ENCODE assay signal across 48 mouse cellular contexts in genomic region chr9:44994962-44995361, GRCm38 (mm10). TPM values are rescaled to one million over a fixed set of nuclear protein-coding genes. Genes with fewer than 3 reads are reported as not detected.
"Had no signal": no experiment of that assay in that cellular context is flagged by ENCODE, and none has a peak within 500 bp of the region (broad histone marks: within the 10 kb centered on the region; RNA-seq: fewer than 3 reads in every experiment).

No protein-coding gene starts in this region.

- DNase-seq: heart, postnatal 10 days; heart, postnatal 14 days; heart, postnatal 36 days; kidney, adult 11 months; kidney, adult 18-20 months; kidney, adult 2 months; kidney, adult 8-10 months; kidney, adult 9 months; kidney, postnatal 10 days; kidney, postnatal 14 days; kidney, postnatal 25 days; kidney, postnatal 36 days; kidney, postnatal 4 days; layer of hippocampus, adult 9-11 months; layer of hippocampus, postnatal 36 days had no signal

- H3K9ac ChIP-seq: heart, embryonic 12.5 days; heart, embryonic 13.5 days; heart, embryonic 15.5 days; hindbrain, embryonic 12.5 days; hindbrain, embryonic 13.5 days; hindbrain, embryonic 14.5 days; hindbrain, embryonic 15.5 days; intestine, embryonic 15.5 days; kidney, embryonic 15.5 days had no signal

- H3K27ac ChIP-seq: heart, embryonic 13.5 days; heart, embryonic 15.5 days; hindbrain, embryonic 10.5 days; hindbrain, embryonic 12.5 days; hindbrain, embryonic 13.5 days; hindbrain, embryonic 14.5 days; hindbrain, embryonic 15.5 days; hindbrain, postnatal 0 days; intestine, embryonic 15.5 days; kidney, embryonic 15.5 days; kidney, postnatal 0 days; layer of hippocampus, adult 2 months; left cerebral cortex, adult 2 months had no signal

- H3K9me3 ChIP-seq: heart, embryonic 12.5 days; heart, embryonic 13.5 days; heart, embryonic 15.5 days; hindbrain, embryonic 10.5 days; hindbrain, embryonic 12.5 days; hindbrain, embryonic 13.5 days; hindbrain, embryonic 15.5 days; intestine, embryonic 15.5 days; kidney, embryonic 15.5 days had no signal

- H3K36me3 ChIP-seq: heart, embryonic 12.5 days; heart, embryonic 13.5 days; heart, embryonic 15.5 days; hindbrain, embryonic 10.5 days; hindbrain, embryonic 12.5 days; hindbrain, embryonic 13.5 days; hindbrain, embryonic 15.5 days; intestine, embryonic 15.5 days; kidney, embryonic 15.5 days had no signal

- H3K4me1 ChIP-seq: heart, embryonic 13.5 days; heart, embryonic 15.5 days; hindbrain, embryonic 10.5 days; hindbrain, embryonic 12.5 days; hindbrain, embryonic 13.5 days; hindbrain, embryonic 15.5 days; intestine, embryonic 15.5 days had no signal

- H3K4me3 ChIP-seq: heart, embryonic 12.5 days; heart, embryonic 13.5 days; heart, embryonic 15.5 days; hindbrain, embryonic 10.5 days; hindbrain, embryonic 12.5 days; hindbrain, embryonic 13.5 days; hindbrain, embryonic 15.5 days; intestine, embryonic 15.5 days; kidney, embryonic 15.5 days; layer of hippocampus, adult 2 months; left cerebral cortex, adult 2 months had no signal

- H3K4me2 ChIP-seq: heart, embryonic 11.5 days; heart, embryonic 12.5 days; heart, embryonic 13.5 days; heart, embryonic 15.5 days; hindbrain, embryonic 12.5 days; hindbrain, embryonic 13.5 days; hindbrain, embryonic 14.5 days; hindbrain, embryonic 15.5 days; intestine, embryonic 15.5 days; kidney, embryonic 15.5 days had no signal

- H3K27me3 ChIP-seq: heart, embryonic 12.5 days; hindbrain, embryonic 12.5 days; hindbrain, embryonic 13.5 days; hindbrain, embryonic 15.5 days; intestine, embryonic 15.5 days had no signal

RNA-seq across cellular contexts. Expression of gene Cd3d, which starts 13.4 kb away (rescaled TPM):
- total RNA-seq: hematopoietic stem cell, adult 5-6 weeks; hindbrain, postnatal 0 days; layer of hippocampus, adult 18-20 months; layer of hippocampus, adult 2 months; layer of hippocampus, adult 8-10 months; layer of hippocampus, postnatal 10 days; layer of hippocampus, postnatal 14 days; layer of hippocampus, postnatal 25 days; layer of hippocampus, postnatal 36 days; left cerebral cortex, adult 18-20 months; left cerebral cortex, adult 2 months; left cerebral cortex, adult 8-10 months had no signal
- polyA plus RNA-seq: heart, embryonic 11.5 days; heart, embryonic 12.5 days; heart, embryonic 14.5 days; heart, postnatal 0 days; hindbrain, embryonic 10.5 days; hindbrain, embryonic 11.5 days; hindbrain, embryonic 12.5 days; hindbrain, embryonic 13.5 days; hindbrain, embryonic 14.5 days; hindbrain, embryonic 15.5 days; hindbrain, embryonic 16.5 days; intestine, embryonic 14.5 days; intestine, embryonic 15.5 days; intestine, embryonic 16.5 days; kidney, embryonic 14.5 days; kidney, embryonic 15.5 days; kidney, embryonic 16.5 days had no signal

RNA-seq across cellular contexts. Expression of gene Cd3e, which starts 14.5 kb away (rescaled TPM):
- total RNA-seq: hindbrain, postnatal 0 days; layer of hippocampus, adult 18-20 months; layer of hippocampus, adult 2 months; layer of hippocampus, postnatal 10 days; layer of hippocampus, postnatal 14 days; layer of hippocampus, postnatal 25 days; layer of hippocampus, postnatal 36 days; left cerebral cortex, adult 18-20 months; left cerebral cortex, adult 2 months had no signal
- polyA plus RNA-seq: heart, embryonic 11.5 days; heart, embryonic 12.5 days; heart, embryonic 14.5 days; hindbrain, embryonic 10.5 days; hindbrain, embryonic 11.5 days; hindbrain, embryonic 12.5 days; hindbrain, embryonic 13.5 days; kidney, embryonic 14.5 days; kidney, embryonic 15.5 days; kidney, embryonic 16.5 days had no signal

RNA-seq across cellular contexts. Expression of gene Cd3g, which starts 14.7 kb away (rescaled TPM):
- total RNA-seq: heart, postnatal 25 days; heart, postnatal 36 days; hindbrain, postnatal 0 days; layer of hippocampus, adult 18-20 months; layer of hippocampus, adult 2 months; layer of hippocampus, postnatal 10 days; layer of hippocampus, postnatal 14 days; layer of hippocampus, postnatal 25 days; layer of hippocampus, postnatal 36 days; left cerebral cortex, adult 18-20 months; left cerebral cortex, adult 2 months; left cerebral cortex, adult 8-10 months had no signal
- polyA plus RNA-seq: heart, embryonic 11.5 days; heart, embryonic 12.5 days; heart, postnatal 0 days; hindbrain, embryonic 10.5 days; hindbrain, embryonic 11.5 days; hindbrain, embryonic 12.5 days; hindbrain, embryonic 13.5 days; hindbrain, embryonic 14.5 days; hindbrain, embryonic 15.5 days; hindbrain, embryonic 16.5 days; hindbrain, postnatal 0 days; kidney, embryonic 14.5 days; kidney, embryonic 15.5 days; kidney, embryonic 16.5 days; kidney, postnatal 0 days had no signal

RNA-seq across cellular contexts. Expression of gene Mpzl2, which starts 44.6 kb away (rescaled TPM):
- polyA plus RNA-seq: inflammation-experienced regulatory T-cells, adult 6 months had no signal
